Mouse (Mus musculus) ES-CJ7 (cell line): Measurements from ENCODE around the gene Lrrc74b.
A peak's percentile ranks its signal among the peaks of the same experiment; 100 is the strongest.
"Not testable (repeated sequence)": the region's sequence is repeated elsewhere in the genome, so short reads cannot be mapped to it uniquely, and the experiment has no call there.

Experiments used
- DNase-seq: peaks from one replicate; pipeline ENCODE4 v3.0.0; 2011; ENCODE audit warnings: low read depth, low spot score

The Lrrc74b gene

DNA sequence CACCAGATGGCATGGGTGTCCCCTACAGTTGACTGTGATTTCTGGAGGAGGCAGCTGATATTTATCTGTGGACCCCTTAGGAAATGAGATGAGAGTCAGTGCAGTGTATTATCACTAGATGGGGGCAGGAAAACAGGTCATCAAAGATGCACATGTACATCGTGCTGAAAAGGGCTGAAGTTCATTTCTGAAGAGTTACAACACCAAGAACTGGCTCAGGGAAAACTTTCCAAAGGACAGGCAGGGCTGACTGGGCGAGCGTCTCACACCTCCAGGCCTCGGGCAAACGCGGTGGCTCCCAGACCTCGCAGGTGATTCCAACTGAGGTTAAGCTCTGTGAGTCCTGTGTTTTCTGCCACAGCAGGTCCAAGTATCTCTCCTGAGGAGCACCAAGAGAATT lies 8.2 kb downstream of the Lrrc74b start:
- no peak for DNase-seq

DNA sequence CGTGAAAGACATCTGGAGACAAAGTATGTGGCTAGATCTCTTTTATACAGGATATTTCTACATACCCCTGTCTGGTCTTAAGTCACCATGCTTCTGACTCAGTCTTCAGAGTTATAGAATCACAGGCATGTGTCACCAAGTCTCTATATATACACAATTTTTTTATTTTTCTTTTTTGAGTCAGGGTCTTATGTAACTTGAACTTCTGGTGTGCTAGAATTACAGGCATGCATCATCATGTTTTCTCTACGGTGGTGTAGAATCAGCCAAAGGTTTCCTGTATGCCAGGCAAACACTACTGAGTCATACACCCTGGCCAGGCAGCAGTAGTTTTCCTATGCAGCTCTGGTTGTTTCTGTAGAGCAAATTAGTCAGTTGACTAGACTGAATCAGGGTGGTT lies 18.4 kb downstream of the Lrrc74b start:
- no peak for DNase-seq

DNA sequence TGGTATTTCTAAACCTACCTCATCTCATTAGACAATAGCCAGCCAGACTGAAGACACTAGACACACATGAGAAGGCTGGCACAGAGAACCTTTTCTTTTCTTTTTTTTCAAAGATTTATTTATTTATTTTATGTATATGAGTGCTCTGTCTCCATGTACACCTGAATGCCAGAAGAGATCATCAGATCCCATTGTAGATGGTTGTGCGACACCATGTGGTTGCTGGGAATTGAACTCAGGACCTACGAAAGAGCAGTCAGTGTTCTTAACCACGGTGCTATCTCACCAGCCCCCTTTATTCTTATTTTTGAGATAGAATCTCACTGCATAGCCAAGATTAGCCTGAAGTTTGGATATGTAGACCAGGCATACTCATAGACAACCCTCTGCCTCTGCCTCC lies 24.5 kb downstream of the Lrrc74b start:
- no peak for DNase-seq

DNA sequence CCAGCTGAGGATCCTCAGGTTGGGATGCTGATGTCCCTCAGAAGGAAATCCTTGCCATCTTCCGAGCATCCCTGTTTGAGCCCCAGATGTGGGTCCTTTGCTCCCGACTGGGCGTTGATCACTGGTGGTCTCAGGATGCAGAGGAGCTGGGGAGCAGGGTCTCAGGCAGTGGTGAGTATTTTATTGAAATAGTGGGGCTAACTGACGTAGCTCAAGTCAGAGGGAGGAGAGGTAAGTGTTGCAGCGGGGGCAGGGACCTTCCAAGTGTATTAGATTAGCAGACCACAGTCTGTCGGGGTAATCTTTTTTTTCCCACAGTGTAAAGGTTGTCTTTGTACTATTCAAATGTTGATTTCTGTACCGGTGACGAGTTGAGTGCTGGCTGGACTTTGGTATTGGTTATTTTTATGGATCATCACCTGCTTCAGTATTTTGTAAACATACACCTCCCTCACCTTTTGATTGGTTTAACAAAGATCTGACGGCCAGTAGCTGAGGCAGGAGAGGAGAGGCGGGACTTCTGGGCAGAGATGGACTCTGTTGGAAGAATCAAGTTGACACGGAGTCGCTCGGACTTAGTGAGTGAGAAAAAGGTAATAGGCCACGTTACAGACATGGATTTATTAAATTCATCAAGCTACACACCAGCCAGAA lies 28.2 kb downstream of the Lrrc74b start:
- DNase-seq: no peak

DNA sequence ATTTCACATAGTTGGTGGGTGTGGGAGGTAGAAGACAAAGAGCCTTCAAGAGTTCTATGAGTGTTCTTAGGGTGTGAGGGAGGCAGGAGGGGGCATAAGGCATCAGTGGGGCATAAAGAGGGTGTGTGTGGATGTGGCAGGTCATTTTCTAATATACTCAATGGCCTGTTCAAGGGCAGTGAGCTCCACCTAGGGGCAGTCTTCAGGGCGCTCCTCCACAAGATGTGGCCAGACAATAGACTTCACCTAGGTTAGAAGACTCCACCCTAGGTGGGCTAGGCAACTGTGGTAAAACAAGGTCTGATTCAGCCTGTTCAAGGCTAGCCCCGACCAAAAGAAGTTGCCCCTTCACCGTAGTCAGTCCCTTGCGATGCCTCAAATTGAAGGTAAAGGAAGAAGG lies 28.8 kb downstream of the Lrrc74b start:
- DNase-seq: peak; percentile 78

DNA sequence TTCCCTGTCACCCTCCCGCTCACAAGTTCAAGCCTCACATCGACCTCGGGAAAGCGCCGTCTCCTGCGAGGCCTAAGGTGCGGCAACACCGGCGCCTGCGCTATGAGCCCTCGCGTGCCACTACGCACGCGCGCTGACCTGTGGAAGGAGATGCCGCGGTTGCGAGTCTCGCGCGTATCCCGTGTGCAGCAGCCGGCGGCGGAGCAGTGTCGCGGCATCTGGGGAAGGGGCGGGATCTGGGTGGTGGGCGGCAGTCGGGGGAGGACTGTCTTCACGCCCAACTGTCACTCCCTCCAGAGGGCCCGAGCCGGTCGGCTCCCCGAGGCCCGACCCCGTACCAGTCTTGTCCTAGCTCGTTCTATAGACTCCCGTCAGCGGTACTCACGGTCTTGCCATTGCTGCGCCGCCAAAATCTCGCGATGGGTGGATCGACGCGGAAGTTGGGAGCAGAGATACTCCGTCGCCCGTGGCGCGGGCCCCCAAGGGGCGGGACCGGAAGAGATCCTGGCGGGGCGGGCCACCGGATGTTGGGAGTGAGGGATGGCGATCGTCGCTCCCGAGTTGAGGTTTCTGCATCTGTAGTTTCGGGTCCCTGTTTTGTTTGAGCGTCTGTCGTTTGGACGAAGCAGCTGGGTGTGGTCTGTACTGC lies 30.3 kb downstream of the Lrrc74b start, which contains the start of gene Thap7:
Thap7 (minus strand) TSS at position 497 of the 649 bp plus-strand sequence.
- DNase-seq: peak; percentile 97

DNA sequence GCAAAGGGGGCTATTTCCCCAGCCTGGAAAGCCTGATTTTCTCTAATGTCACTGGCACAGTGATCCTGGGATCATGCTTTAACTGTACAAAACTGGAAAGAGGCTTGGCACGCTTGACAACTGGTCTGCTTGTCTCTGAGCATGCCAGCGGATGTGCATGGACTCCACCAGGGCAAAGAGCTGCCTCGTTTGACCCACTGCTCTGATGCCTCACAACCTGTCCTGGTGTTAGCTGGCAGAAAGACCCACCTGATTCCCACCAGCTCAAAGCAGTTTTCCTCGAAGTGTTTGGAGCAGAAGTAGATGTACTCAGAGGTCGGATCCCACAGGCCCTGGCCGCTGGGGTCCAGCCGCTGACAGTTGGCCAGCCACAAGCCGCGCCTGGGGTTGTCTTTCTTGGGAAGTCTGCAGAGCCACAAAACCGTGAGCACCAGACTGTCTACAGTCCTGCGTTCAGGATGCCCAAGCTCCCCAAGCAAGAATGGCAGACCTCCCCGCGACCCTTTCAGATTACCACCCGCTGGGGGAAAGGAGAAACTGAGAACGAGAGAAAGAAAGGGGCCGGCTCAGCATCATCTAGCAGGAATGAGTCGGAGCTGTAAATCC lies 31.0 kb downstream of the Lrrc74b start:
- no peak for DNase-seq

DNA sequence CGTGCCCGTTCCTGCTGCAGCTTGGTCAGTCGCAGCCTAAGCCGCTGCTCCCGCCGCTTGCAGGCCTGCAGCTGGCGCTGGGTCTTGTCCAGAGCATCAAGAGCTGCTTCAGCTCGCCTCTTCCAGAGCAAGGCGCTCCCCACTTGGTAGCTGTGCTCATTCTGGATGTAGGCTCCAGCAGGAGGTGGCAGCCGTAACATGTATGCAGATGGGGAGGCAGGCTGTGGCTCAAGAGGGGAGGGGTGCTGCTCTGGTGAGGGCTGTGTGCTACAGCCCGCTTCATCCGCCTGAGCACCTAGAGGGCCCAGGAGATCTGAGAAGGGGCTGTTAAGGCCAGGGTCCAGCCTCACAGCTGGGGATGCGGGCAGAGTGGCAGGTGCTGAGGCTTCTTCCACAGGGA lies 32.8 kb downstream of the Lrrc74b start:
- no peak for DNase-seq

DNA sequence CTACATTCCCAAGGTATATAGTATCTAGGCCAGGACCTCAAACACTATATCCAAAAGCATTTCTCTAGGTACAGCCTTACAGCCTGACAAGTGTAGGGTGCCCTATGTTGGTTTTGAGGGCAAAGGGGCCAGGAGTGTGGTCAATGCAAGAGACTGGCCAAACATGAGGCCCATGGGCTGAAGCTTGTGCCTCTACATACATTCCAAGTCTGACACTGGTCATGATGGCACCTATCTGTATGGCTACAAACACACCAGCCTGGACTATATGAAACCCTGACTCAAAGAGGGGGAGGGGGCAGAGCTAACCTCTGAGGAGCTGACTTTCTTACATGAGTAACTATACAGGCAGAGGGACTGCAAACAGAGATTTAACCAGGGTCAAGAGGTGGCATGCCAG lies 33.4 kb downstream of the Lrrc74b start:
- DNase-seq: no peak

DNA sequence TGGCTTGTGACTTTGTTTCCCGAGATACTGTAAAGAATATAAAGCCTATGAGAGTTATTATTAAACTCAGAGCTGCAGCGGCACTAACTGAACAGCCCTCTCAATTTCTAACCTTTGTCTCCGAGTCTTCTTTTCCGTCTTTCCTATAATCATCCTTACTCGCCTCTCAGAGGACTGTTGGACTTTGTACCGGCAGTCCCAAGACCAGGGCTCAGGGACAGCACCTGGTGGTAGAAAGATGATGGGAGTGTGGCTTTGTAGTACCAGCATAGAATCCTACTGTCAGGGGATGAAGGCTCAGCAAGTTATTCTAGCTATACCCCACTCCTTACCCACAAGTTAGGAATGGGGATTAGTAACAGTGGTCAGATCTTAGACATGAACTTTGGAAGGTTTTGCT lies 34.8 kb downstream of the Lrrc74b start:
- DNase-seq: no peak

DNA sequence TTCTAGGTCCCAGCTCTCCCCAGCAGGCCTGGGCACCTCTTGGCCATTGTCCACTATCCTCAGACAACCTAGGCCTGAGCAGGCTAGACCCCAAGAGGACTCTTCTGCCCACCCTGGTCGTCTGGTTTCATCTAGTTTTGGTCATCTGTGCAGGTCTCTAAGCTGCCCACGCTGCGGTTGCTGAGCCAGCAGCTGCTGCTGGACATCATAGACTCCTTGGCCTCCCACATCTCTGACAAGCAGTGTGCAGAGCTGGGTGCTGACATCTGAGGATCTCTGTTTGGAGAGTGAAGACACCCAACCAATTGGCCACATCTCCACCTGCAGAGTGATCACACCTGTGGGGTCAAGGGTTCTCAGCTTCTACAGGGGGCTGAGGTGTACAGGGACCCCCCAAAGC lies 35.5 kb downstream of the Lrrc74b start:
- no peak for DNase-seq

DNA sequence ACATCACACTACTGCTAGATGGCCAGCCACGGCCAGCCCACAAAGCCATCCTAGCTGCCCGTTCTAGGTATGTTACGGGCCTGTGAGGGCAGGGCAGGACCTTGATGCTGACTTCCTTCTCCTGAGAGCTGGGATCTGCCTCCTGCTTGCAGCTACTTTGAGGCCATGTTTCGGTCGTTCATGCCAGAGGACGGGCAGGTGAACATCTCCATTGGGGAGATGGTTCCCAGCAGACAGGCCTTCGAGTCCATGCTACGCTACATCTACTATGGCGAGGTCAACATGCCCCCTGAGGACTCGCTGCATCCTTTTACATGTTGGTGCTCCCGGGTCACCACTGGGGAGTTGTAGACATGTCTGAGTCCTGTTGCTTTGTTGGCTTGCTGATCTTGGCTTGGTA lies 36.9 kb downstream of the Lrrc74b start:
- DNase-seq: no peak

DNA sequence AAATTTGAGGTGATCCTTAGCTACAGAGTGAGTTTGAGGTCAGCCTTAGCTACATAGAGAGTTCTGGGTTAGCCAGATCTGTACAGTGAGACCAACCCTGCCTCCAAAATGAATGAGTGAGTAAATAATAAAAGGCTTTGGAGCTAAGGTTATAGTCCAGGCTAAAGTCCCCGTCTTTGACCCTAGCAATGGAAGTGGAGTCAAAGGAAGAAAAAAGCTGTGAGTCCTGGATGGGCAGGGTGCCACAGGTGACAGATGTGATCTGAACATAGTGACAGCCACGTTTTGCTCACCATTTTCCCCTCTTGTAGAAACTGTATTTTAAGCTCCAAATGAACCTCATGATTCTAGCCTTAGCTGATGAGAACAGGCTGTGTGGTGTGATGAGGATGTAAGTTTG lies 42.1 kb downstream of the Lrrc74b start:
- no peak for DNase-seq

DNA sequence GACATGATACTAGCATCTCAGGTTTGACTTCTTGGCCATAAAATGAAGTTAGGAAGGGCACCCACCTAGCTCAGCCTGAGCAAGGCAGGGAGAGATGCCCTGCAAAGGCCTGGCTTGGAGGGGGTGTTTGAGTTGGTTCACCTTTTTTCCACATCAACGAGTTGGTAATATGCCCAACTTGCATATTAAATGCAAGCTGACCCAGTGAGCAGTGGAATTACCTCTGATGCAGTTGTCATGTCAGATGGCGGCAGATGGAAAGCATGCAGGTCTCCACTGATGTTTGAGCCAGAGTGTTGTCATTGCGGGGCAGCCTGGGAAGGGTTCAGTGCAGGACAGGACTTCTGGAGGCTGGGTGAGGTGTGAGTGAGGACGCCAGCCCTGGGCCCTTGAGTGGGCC lies 49.6 kb downstream of the Lrrc74b start:
- DNase-seq: no peak

DNA sequence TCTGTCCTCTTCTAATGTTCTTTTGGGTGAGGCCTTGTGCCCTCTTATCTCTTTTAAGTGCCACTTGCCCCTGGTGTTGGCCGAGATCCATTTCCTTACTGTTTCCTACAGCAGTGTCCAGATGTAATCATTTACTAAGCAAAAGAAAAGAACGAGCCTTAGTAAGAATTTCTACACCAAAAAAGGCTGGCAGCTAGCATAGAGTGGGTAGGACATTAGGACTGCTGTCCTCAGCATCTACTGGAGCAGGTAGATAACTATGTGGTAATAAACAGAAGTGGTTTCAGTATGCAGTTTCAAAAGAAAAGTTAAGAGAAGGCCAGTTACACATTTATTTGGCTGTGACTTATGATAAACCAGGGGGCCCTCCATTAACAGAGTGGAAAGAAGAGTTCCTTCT lies 50.4 kb downstream of the Lrrc74b start:
- DNase-seq: no peak

DNA sequence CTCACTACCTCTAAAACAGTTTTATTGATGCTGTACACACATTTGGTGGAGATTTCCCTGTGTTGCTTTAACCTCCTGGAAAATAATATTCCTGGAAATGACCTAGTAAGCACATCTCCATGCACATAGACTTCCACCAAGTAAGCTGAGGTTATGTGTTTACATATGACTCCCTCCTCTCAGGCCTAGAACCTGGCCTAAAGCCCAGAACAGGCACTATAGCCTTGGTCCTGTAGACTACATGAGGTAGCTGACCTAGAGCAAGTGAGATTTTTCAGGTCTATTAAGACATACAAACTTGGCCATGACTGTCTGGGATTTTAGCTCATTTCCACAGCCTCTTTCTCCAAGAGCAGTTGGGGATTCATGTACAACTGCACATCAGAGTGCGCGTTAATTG lies 50.9 kb downstream of the Lrrc74b start:
- no peak for DNase-seq

DNA sequence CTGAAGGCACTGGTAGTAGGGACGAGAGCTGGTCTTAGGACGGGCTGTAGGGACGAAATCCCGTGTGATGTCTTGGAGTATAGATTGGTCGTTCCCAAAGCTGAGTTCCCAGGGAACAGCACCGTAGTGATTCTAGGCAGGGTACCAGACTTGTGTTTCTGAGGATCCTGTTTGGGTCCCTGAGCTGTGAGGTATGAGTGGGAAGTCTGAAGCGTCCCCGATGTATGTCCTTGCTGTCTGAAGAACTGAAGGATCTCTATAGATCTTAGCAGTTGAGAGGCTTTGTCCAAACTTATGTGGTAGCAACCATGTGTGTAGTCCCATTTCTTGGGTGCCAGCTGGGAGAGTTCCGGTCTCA lies 51.8 kb downstream of the Lrrc74b start:
- peak; percentile 36 for DNase-seq

DNA sequence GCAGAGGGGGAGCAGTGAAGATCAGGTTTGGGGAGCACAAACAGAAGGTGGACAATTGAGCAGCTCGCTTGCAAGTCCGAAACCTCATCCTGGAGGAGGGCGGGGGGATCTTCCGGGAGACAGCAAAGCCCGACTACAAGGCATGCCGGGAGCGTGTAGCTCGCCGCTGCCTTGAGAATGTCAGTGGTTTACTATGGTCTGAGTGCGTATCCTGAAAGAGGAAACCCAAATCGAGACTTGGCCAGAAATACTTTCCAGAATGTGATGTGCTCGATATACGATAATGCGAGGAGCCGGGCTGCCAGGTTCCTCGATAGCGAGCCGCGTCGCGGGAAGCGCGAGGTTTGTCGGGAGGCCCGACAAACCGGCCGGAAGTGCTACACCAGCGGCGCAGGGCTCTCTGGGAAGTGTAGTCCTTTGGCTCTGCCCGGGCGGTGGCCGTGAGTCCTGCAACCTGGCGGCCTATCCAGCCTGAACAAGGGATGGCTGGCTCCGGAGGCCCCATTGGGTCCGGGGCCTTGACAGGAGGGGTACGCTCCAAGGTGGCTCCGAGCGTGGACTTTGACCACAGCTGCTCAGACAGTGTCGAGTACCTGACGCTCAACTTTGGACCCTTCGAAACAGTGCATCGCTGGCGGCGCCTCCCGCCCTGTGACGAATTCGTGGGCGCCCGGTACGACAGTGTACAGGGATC lies 52.4 kb downstream of the Lrrc74b start, which contains the start of gene Lztr1:
Lztr1 (plus strand) TSS at position 143 of the 694 bp plus-strand sequence.
- peak; percentile 86 for DNase-seq

DNA sequence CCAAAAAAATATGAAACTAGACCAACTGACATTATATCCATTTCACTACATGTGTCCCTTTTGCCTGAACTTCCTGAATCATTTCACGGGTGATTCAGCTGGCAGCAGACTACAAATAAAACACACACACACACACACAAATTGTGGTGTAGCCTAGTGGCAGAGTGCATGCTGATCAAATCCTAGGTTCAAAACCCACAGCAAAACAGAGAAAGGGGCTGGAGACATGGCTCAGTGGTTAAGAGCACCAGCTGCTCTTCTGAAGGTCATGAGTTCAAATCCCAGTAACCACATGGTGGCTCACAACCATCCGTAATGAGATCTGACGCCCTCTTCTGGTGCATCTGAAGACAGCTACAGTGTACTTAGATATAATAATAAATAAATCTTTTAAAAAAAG lies 53.0 kb downstream of the Lrrc74b start:
- not testable (repeated sequence) for DNase-seq

DNA sequence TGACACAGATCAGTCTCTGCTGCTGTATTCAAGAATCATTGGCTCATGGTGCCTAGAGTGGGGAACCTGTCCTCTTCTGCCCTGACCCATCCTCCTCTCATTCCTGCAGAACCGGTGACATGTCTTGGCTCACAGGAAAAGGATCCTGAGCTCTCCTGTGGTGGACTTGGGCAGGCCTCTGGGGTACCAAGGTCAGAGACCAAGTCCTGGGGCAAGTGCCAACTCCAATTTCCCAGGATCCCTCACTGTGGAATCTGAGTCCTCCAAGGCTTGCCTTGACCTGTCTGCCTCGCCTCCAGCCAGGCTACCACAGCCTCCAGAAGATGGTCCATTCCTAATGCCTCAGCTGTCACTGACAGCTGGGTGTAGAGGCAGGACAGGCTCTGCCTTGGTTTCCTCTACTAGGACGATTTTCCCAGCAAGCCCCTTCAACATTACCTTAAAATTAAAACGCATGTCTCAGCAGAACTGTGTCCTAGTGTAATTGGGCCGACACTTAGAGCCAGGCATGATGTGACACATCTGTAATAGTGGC lies 54.0 kb downstream of the Lrrc74b start:
- no peak for DNase-seq

DNA sequence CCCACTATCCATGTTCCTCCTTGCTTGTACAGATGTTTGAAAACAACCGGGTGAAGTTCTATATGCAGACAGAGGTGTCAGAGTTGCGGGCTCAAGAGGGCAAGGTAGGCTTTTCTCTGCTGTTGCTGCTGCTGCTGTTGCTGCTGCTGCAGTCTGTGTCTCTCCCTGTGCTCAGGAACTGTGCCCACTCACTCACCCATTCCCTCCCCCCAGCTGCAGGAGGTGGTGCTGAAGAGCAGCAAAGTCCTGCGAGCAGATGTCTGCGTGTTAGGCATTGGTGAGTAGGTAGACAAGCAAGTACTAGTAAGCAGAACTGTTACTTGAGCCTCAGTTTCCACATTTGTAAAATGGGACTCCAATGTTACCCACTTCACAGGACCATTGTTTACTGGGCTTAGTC lies 58.4 kb downstream of the Lrrc74b start:
- DNase-seq: peak; percentile 9

DNA sequence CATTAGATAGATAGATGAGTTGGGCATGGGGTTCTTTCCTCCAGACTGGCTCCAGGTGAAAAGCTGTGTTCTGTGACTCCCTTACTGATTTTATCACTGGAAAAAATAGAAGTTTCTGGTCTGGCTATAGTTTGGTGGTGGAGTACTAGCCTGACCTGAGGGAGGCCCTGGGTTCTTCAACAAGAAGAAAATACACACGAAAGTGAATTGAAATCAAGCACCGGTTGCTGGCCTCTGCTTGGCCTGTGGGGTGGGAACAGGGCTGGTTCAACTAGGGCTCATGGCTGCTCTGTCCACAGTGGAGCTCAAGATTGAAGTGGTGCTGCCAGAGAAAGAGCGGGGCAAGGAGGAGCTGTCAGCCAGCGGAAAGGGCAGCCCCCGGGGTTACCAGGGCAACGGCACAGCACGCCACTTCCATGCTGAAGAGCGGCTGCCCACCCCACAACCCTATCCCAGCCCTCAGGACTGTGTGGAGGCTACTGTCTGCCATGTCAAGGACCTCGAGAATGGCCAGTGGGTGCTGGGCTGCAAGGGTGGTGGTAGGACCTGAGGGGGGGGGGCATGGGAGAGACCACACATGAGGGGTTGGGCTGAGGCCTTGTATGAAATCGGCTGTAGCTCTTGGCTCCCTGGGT lies 61.7 kb downstream of the Lrrc74b start:
- DNase-seq: no peak
